Mouse (Mus musculus) CH12.LX (cell line): ENCODE measurements at regions not wholly inside any gene's neighbourhood (a gene's known extent, or its start where the extent isn't known, plus 50 kb on each side); places are given as distances from the start of the nearest gene placed in this dataset.

Experiments used
- CTCF ChIP-seq, 2 experiments: IDR thresholded peaks in 1 of 2; conservative IDR thresholded peaks in 1 of 2; 2 replicates each; pipeline ENCODE4 v1.5.1; 2011 to 2012; ENCODE audit warnings: low read depth in 2 of 2, low read length in 2 of 2, improper control_type of control experiment in 1 of 2, inconsistent platforms in 1 of 2, mild to moderate bottlenecking in 1 of 2, moderate library complexity in 1 of 2
- MAZ ChIP-seq: IDR thresholded peaks from 2 replicates; pipeline ENCODE4 v1.6.1; 2012; ENCODE audit warnings: low read depth, mild to moderate bottlenecking, inconsistent platforms, low read length, improper control_type of control experiment, moderate library complexity
- POLR2AphosphoS2 ChIP-seq: IDR thresholded peaks from 2 replicates; pipeline ENCODE4 v1.6.1; 2011; ENCODE audit warnings: low read depth, low read length, improper control_type of control experiment

- TF ChIP-seq MAZ (no peak), POLR2AphosphoS2 (no peak), CTCF (conservative IDR thresholded peaks at IDR 0.05 in 1 of 2, IDR thresholded peaks at IDR 0.05 in 1 of 2; ENCODE audit: low read depth in 2 of 2, low read length in 2 of 2) (no peak)
These were observed 155.9 kb downstream of the Hlx start for GRCm38 (mm10) chr1:184576527-184576926.
